Mouse (Mus musculus) heart, postnatal 0 days (tissue): ENCODE results near the gene Cnpy1. TPM values are rescaled to one million over a fixed set of nuclear protein-coding genes. Genes with fewer than 3 reads are reported as not detected.

Experiments used
- ATAC-seq: fragments of 200-750 bp; cut with Nextera tagmentation; 2 replicates; pipeline ENCODE4 v1.8.0; 2017; ENCODE audit warnings: low read depth, moderate number of reproducible peaks, moderate library complexity; ENCODE audit not compliant: insufficient read depth
- DNase-seq: peaks from one replicate; pipeline ENCODE4 v3.0.0-alpha.2; 2016; ENCODE audit warnings: low spot score
- H3K27ac ChIP-seq: fragments of 300-500 bp; sonication (generic); 2 replicates; pipeline ENCODE4 v1.5.1; 2014; ENCODE audit warnings: low read depth, mild to moderate bottlenecking
- H3K27me3 ChIP-seq: fragments of 300-500 bp; sonication (generic); 2 replicates; pipeline ENCODE4 v1.6.1; 2014; ENCODE audit warnings: low read length, mixed read lengths; ENCODE audit not compliant: control insufficient read depth, insufficient read depth
- H3K36me3 ChIP-seq: fragments of 300-500 bp; sonication (generic); replicated peaks from 2 replicates; pipeline ENCODE4 v1.6.1; 2014; ENCODE audit warnings: low read length, mixed read lengths; ENCODE audit not compliant: control insufficient read depth, insufficient read depth
- H3K4me1 ChIP-seq: fragments of 300-500 bp; sonication (generic); 2 replicates; pipeline ENCODE4 v1.6.1; 2014; ENCODE audit warnings: antibody characterized with exemption; ENCODE audit not compliant: control insufficient read depth, insufficient read depth
- H3K4me2 ChIP-seq: fragments of 300-500 bp; sonication (generic); 2 replicates; pipeline ENCODE4 v1.6.1; 2014; ENCODE audit warnings: low read depth, mild to moderate bottlenecking, low read length, moderate library complexity
- H3K4me3 ChIP-seq: fragments of 300-500 bp; sonication (generic); 2 replicates; pipeline ENCODE4 v1.5.1; 2014; ENCODE audit warnings: low read depth, low read length
- H3K9ac ChIP-seq: fragments of 300-500 bp; sonication (generic); replicated peaks from 2 replicates; pipeline ENCODE4 v1.6.1; 2014; ENCODE audit warnings: low read depth, low read length, mixed read lengths
- H3K9me3 ChIP-seq: fragments of 300-500 bp; sonication (generic); replicated peaks from 2 replicates; pipeline ENCODE4 v1.6.1; 2016; ENCODE audit warnings: low read length; ENCODE audit not compliant: control insufficient read depth
- CTCF ChIP-seq: IDR thresholded peaks from 2 replicates; pipeline ENCODE4 v1.5.1; 2016; ENCODE audit warnings: antibody characterized with exemption, control low read depth, low read depth
- EP300 ChIP-seq: IDR thresholded peaks from 2 replicates; pipeline ENCODE4 v1.6.1; 2016; ENCODE audit warnings: antibody characterized with exemption, low read depth
- WGBS: fragments of 180-500 bp; shearing (Covaris S2); extraction: QIAGEN DNeasy Blood & Tissue Kit; methylation state at CpG from one replicate; pipeline ENCODE4 v1.1.7; 2014; 5-methylcytosine and 5-hydroxymethylcytosine counted together
- polyA plus RNA-seq: library from polyadenylated mRNA; unstranded; fragments of >200 nt; fragmentation: Nextera tagmentation; extraction: Ambion mirVana; gene quantifications from 2 replicates; pipeline ENCODE4 v1.2.1, GENCODE M21; 2015
- total RNA-seq: library from RNA; depleted of rRNA; stranded (reverse); fragments of >200 nt; gene quantifications from 2 replicates; pipeline ENCODE4 v1.2.3, GENCODE M21; 2014; ENCODE audit warnings: low replicate concordance

The Cnpy1 gene
- total and polyA plus RNA-seq, 2 experiments from 2014 or later, result not detected

GRCm38 (mm10) chr5:28252260-28252659 lies 6.7 kb upstream of the Cnpy1 start:
- H3K4me3 ChIP-seq, result no peak overlapping the region
- no peaks in the 10 kb centered on the region for H3K36me3 ChIP-seq
- no peak overlapping the region for H3K9ac ChIP-seq
- no peak overlapping the region for H3K4me2 ChIP-seq
- no peaks in the 10 kb centered on the region for H3K4me1 ChIP-seq
- H3K27me3 ChIP-seq, result no peaks in the 10 kb centered on the region
- DNase-seq, result no peak
- no peaks in the 10 kb centered on the region for H3K9me3 ChIP-seq
- TF ChIP-seq CTCF (no peak), EP300 (no peak)
- ATAC-seq, result no peak
- no peak overlapping the region for H3K27ac ChIP-seq
- WGBS, result 79% methylated on average over 4 of the region's 4 CpGs

GRCm38 (mm10) chr5:28251211-28251764 lies 5.7 kb upstream of the Cnpy1 start:
- ATAC-seq, result no peak
- 59% methylated on average over 4 of the region's 4 CpGs for whole genome bisulfite sequencing
- Histone ChIP-seq H3K27ac (no peak overlapping the region), H3K9me3 (no peaks in the 10 kb centered on the region), H3K4me3 (no peak overlapping the region), H3K4me2 (no peak overlapping the region), H3K9ac (no peak overlapping the region), H3K4me1 (no peaks in the 10 kb centered on the region), H3K36me3 (no peaks in the 10 kb centered on the region), H3K27me3 (no peaks in the 10 kb centered on the region)
- TF ChIP-seq EP300 (no peak), CTCF (no peak)
- no peak for DNase-seq

- H3K9ac ChIP-seq, result no peak overlapping the region
- no peak for ATAC-seq
- H3K4me1 ChIP-seq, result no peaks in the 10 kb centered on the region
- no peaks in the 10 kb centered on the region for H3K36me3 ChIP-seq
- no peak for DNase-seq
- no peak overlapping the region for H3K4me3 ChIP-seq
- H3K27me3 ChIP-seq, result no peaks in the 10 kb centered on the region
- no peak overlapping the region for H3K4me2 ChIP-seq
- no peaks in the 10 kb centered on the region for H3K9me3 ChIP-seq
- TF ChIP-seq CTCF (no peak), EP300 (no peak)
- 67% methylated on average over 2 of the region's 2 CpGs for WGBS
- no peak overlapping the region for H3K27ac ChIP-seq
These were observed 4.9 kb upstream of the Cnpy1 start for GRCm38 (mm10) chr5:28250479-28250878.

- Histone ChIP-seq H3K27me3 (no peaks in the 10 kb centered on the region), H3K9ac (no peak overlapping the region), H3K27ac (no peak overlapping the region), H3K4me3 (no peak overlapping the region), H3K4me1 (no peaks in the 10 kb centered on the region), H3K9me3 (no peaks in the 10 kb centered on the region), H3K4me2 (no peak overlapping the region), H3K36me3 (no peaks in the 10 kb centered on the region)
- WGBS, result 51% methylated on average over 4 of the region's 4 CpGs
- ATAC-seq (no peak), DNase-seq (no peak)
- TF ChIP-seq CTCF (no peak), EP300 (no peak)
These were observed 485 bp downstream of the Cnpy1 start for GRCm38 (mm10) chr5:28245121-28245520.

GRCm38 (mm10) chr5:28243501-28244177 lies 2.0 kb downstream of the Cnpy1 start:
- H3K4me3 ChIP-seq, result no peak overlapping the region
- H3K9me3 ChIP-seq, result no peaks in the 10 kb centered on the region
- TF ChIP-seq EP300, result no peak
- TF ChIP-seq CTCF, result no peak
- ATAC-seq (no peak), DNase-seq (no peak)
- no peaks in the 10 kb centered on the region for H3K36me3 ChIP-seq
- no peak overlapping the region for H3K27ac ChIP-seq
- 56% methylated on average over 8 of the region's 8 CpGs for WGBS
- no peak overlapping the region for H3K4me2 ChIP-seq
- H3K27me3 ChIP-seq, result no peaks in the 10 kb centered on the region
- no peak overlapping the region for H3K9ac ChIP-seq
- no peaks in the 10 kb centered on the region for H3K4me1 ChIP-seq

GRCm38 (mm10) chr5:28241423-28241822 lies 4.2 kb downstream of the Cnpy1 start:
- Histone ChIP-seq H3K9ac (no peak overlapping the region), H3K4me2 (no peak overlapping the region), H3K4me3 (no peak overlapping the region), H3K36me3 (no peaks in the 10 kb centered on the region), H3K27me3 (no peaks in the 10 kb centered on the region), H3K9me3 (no peaks in the 10 kb centered on the region), H3K4me1 (no peaks in the 10 kb centered on the region), H3K27ac (no peak overlapping the region)
- ATAC-seq (no peak), DNase-seq (no peak)
- TF ChIP-seq CTCF (no peak), EP300 (no peak)
- WGBS, result 75% methylated on average over 4 of the region's 4 CpGs
